ENCODE assay signal across 8 mouse cellular contexts in genomic region chr12:77238531-77239389, GRCm38 (mm10). TPM values are rescaled to one million over a fixed set of nuclear protein-coding genes. Genes with fewer than 3 reads are reported as not detected.
DNase-seq lines count a peak whose midpoint lies in the region; ATAC-seq and TF ChIP-seq lines count a peak whose summit lies in the region.

No protein-coding gene starts in this region.

- H3K4me1 ChIP-seq in hindbrain, embryonic 13.5 days (replicated peaks) = peaks cover 5% of the 10 kb centered on the region; the same call in 1 of the 2 replicates

- DNase-seq in Patski (ENCODE audit: low read depth, low spot score) = peak; percentile 72
- DNase-seq in cerebellum, postnatal 10 days = peak; percentile 98 to 99
- DNase-seq in frontal cortex, postnatal 14 days (ENCODE audit: low spot score in 2 of 2) = peak; percentile 82 to 85
- DNase-seq in layer of hippocampus, postnatal 14 days (ENCODE audit: low spot score in 2 of 2) = peak; percentile 90 to 93
- DNase-seq in lung, postnatal 10 days = peak; percentile 96
- peak; percentile 87 for DNase-seq in ovary, postnatal 14 days (ENCODE audit: low spot score)
- peak; percentile 89 to 93 for DNase-seq in thymus, postnatal 10 days (ENCODE audit: low spot score in 2 of 2)

- H3K27me3 ChIP-seq in Patski = no peaks in the 10 kb centered on the region
- no peaks in the 10 kb centered on the region for H3K27me3 ChIP-seq in hindbrain, embryonic 13.5 days

- peak overlapping the region; percentile 93 for H3K9ac ChIP-seq in hindbrain, embryonic 13.5 days

- no peak for TF ChIP-seq CTCF in Patski (IDR thresholded peaks at IDR 0.05)

- H3K4me3 ChIP-seq in hindbrain, embryonic 13.5 days = peak overlapping the region; percentile 85

- in situ Hi-C loops in Patski (cut with MboI; ENCODE audit: low pct_unique_long_range_greater_than_20kb) = loop anchor here (5.0 to 25.0 kb wide), 5 partner anchors 204 to 1849 kb away; partner anchors contain the start of gene Pigh

- CTCF ChIA-PET in Patski (lab: Charles Lee) = no interaction called here

- H3K36me3 ChIP-seq in hindbrain, embryonic 13.5 days = no peaks in the 10 kb centered on the region

- WGBS in hindbrain, embryonic 13.5 days = under 1% methylated on average over 115 of the region's 120 CpGs

- peak overlapping the region; percentile 98 for H3K27ac ChIP-seq in hindbrain, embryonic 13.5 days

- H3K9me3 ChIP-seq in hindbrain, embryonic 13.5 days = no peaks in the 10 kb centered on the region

- peak; percentile 78 for ATAC-seq in Patski
- ATAC-seq in hindbrain, embryonic 13.5 days (ENCODE audit: low FRiP score) = peak; percentile 98

- POLR2A ChIA-PET in Patski (lab: Charles Lee) = no interaction called here

- H3K4me2 ChIP-seq in hindbrain, embryonic 13.5 days = peak overlapping the region; percentile 83

RNA-seq across cellular contexts. Expression of gene Fut8, which starts 0.8 kb away (rescaled TPM):
- polyA plus RNA-seq in Patski (2021) = 62.2 TPM
- polyA plus RNA-seq in hindbrain, embryonic 13.5 days (2015; fragmentation: Nextera tagmentation; extraction: Ambion mirVana) = 49.3 and 50.7 TPM in 2 replicates
- total RNA-seq in layer of hippocampus, postnatal 14 days (2021) = 10 to 100 TPM; 84.2 to 85.1 TPM

Comparison
In these comparisons a context has a peak if more than half of its experiments do, and no peak if none do; other contexts are left out.
1. Peak in every context shown above with its lines: DNase-seq, ATAC-seq, H3K4me3 ChIP-seq and H3K27ac ChIP-seq.